Mouse (Mus musculus) erythroblast, embryonic 14.5 days (primary cell): Measurements from ENCODE around the gene Casp7.

ENCODE experiments used
- GATA1 ChIP-seq: IDR thresholded peaks from 2 replicates; pipeline ENCODE4 v1.6.1; 2012; ENCODE audit warnings: low read length, inconsistent platforms, mixed read lengths
- TAL1 ChIP-seq: IDR thresholded peaks from 3 replicates; pipeline ENCODE4 v1.6.1; 2012; ENCODE audit warnings: low read length, inconsistent platforms, mixed read lengths

DNA sequence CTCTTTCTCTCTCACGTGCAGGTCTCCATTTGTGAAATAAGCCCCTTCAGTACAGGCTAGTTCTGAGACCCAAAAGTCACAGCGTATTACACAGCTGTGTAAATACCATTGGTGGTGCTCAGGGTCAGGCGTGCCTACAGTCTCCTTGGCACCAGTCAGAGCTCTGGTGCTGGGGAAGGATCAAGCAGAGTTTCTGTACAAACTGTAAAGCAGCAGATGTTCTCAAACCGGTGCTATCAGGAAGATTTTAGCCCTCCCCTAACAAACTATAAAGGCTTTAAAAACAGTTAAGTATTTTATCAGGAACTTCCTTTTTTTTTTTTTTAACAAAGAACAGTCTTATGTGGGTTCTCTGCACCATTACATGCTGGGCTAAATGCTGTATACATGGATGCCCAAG lies 65.9 kb downstream of the Casp7 start:
- TF ChIP-seq GATA1 (no peak), TAL1 (no peak)
